Mouse (Mus musculus): Measurements from ENCODE around the gene Unc93a2.
"Not testable (repeated sequence)": the region's sequence is repeated elsewhere in the genome, so short reads cannot be mapped to it uniquely, and the experiment has no call there.

- TF ChIP-seq CTCF (IDR thresholded peaks at IDR 0.05; ENCODE audit: insufficient read depth, low read length); POLR2A (IDR thresholded peaks at IDR 0.05; ENCODE audit: borderline replicate concordance, extremely low read depth, low read depth, low read length): not testable (repeated sequence)
Measured at GRCm38 (mm10) chr17:7360749-7361465, 24.4 kb downstream of the Unc93a2 start.

Measured in lung, adult 2 months (tissue).